Mouse (Mus musculus): Measurements from ENCODE around the gene Hdac9.
"Not testable (repeated sequence)": the region's sequence is repeated elsewhere in the genome, so short reads cannot be mapped to it uniquely, and the experiment has no call there.

The Hdac9 gene

DNA sequence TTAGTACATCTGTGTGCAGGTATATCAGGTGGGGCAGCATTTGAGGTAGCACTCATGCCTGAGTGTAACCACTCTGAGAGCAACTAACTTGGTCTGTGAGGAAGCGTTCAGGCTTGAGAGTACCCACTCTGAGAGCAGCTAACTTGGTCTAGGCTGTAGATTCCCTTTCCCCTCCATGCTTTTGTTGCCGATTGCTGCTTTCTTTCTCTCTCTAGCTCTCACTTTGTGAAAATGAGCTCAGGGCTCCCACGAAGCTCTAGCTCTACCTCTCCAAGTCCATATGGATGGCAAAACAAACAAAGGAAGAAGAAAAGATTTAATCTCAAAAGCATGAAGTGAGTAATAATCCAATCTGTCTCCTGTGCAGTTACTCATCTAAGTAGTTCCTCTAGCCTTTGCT lies 421.0 kb downstream of the Hdac9 start:
- no peak for DNase-seq (ENCODE audit: low spot score in 2 of 2)

DNA sequence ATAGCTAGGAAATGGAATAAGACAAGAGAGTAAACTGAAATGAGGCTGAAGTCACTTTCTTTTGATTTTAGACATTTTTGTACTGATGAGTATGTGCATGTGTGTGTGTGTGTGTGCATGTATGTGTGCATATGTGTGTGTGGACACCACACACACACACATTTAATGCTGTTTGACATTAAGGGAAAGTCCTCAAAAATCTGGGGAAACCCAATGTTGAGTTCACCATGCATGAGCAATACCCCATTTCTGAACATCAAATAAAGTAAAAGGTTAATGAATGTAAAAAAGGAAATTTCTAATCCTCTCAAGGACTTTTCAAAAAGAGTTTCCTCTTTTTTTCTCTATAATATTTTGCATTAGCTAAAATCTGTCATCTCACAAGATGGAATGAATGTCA lies 427.3 kb downstream of the Hdac9 start:
- no peak for DNase-seq (ENCODE audit: low spot score in 2 of 2)

DNA sequence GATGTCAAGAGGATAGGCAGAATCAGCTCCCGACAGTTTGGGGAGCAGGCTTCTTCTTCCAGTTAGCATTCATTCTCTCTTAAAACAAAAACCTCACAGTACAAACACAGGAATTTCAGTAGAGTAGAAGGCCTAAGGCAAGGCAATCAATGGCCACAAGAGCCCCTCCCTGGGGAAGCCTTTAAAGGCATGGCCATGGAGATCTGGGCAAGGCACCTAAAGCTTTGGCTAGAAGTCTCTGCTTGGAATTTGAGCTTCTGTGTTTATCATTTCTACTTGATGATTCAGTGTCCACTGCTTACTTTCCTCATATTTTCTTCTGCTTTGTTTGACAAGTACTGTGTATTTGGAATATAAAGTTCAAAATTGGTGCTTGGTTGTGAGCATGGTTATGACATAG lies 429.2 kb downstream of the Hdac9 start:
- no peak for DNase-seq (ENCODE audit: low spot score in 2 of 2)

DNA sequence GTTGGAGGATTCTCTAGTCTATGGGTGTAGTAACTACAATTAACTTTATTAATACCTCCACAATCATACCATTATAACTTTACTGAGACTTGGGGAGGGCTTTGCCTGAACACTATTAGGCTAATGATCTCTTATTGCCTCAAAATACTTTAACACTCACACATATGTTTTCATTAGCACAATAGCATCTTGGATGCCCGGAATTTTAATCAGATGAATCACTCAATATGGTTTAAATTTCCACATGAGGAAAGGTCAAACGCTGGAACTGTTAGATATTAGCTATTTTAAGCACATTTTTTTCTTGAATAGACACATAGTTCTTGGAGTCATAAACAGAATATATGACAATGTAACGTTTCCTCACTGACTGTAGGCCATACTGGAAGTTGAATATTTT lies 429.9 kb downstream of the Hdac9 start:
- no peak for DNase-seq (ENCODE audit: low spot score in 2 of 2)

DNA sequence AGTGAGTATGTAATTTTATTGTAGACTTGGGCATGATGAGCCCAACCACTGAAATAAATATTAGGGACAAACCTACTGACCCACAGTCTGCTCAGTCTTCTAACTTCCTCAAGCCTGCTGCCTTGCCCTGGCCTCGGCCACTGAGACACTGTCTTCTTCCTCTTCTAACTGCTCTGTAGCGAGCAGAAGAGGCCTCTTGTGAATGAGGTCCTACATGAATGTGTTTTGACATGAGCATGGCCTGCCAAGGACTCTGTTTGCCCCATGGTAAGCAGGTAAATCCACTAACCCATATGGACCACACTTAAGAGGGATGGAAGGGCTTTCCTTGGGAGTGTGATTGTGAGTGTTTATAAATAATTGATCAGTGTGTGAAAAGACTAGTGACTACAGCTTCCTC lies 430.9 kb downstream of the Hdac9 start:
- DNase-seq (ENCODE audit: low spot score in 2 of 2): no peak

DNA sequence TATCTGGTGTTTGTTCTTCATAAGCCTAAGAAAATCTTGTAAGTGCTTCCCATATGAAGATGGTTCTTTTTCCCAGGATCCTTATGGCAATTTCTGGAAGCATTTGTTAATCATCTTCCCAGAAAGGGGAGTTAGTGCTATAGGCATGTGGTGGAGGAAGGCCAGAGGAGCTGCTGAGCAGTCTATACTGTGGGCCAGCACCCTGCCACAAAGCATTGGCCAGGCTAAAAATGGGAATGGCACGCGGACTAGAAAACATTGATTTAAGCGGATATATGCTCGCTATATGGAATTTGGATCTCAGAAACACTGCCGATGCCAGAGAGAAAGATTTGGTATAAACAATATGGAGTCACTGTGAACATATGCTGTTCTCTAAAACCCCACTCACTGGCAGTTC lies 435.2 kb downstream of the Hdac9 start:
- DNase-seq (ENCODE audit: low spot score in 2 of 2): no peak

DNA sequence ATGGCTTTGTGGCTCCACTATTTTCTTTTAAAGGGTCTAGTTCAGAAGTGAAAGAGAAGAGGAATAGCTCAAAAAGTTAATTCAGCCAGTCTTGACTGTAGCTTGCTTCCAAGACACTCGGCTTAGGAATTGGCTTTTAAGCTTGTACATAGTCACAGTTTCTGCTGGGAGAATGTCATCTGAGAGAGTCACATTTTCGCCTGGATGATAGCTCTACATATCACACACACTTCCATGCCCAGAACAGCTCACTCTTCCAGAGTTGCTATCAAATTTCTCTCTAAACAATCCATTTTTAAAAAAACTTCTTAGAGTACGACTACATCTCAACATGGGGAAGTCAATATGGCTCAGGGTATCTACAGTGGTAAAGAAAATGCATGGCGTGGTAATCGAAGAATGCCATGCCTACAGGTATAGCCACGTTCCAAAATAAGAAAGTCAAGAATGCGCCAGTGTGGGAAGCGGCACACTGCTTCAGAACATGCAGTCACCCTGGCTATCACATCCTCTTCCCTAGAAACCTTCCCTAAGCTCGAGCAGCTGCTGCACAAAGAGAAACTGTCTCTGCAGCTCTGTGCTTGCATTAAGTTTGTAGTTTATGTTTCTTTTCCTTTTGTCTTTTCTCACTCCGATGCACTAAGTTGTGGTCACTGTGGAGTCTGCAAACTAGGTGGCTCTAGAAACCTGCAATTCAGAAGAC lies 443.8 kb downstream of the Hdac9 start:
- DNase-seq (ENCODE audit: low spot score in 2 of 2): no peak

DNA sequence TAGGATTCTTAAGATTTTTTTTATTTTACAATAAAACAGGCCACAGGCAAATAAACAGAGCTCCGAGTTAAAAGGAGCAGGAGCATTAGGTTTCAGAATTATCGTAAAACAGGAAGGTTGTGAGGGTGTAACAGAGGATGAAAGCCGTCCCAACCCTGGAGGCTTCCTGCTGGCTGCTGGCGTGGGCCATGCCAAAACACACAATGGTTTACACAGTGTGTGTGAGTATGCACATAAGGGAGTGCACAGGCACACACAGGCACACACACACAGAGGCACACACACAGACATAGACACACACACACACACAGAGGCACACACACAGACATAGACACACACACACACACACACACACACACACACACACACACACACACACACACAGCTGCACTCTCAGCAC lies 444.4 kb downstream of the Hdac9 start:
- no peak for DNase-seq (ENCODE audit: low spot score in 2 of 2)

DNA sequence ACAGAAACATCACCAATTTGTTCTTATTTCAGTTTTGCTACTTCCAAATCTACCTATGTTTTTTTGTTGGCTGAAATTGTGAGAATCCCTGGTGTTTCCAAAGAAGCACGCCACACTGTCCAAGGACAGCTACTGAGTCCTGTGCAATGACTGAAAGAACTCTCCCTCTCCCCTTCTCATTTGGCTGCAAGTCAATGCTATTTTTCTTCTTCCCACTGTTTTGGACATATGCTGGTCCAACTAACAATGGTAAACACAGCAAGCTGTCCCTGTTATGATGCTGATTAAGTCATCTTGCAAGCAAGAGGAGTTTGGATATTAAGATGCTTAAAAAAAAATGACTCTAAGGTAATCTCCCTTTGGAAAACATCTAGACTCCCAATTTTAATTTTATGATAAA lies 455.2 kb downstream of the Hdac9 start:
- DNase-seq (ENCODE audit: low spot score in 2 of 2): no peak

DNA sequence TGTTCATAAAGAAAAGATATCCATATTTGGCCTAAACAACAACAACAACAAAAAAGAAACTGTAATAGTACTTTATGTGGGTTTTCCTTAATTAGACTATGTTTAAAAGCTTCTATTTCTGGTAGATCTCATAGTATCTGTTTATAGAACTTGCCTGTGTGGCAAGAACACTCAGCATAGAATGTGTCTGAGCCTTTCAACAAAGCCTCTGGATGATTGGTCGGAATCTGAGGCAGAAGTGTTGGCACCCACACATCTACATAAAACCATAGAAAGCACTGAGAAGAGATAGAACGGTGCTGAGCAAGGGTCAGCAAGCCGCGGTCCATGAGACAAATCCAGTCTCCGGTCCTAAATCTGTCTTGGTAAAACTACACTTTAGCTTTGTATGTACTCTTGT lies 464.3 kb downstream of the Hdac9 start:
- no peak for DNase-seq (ENCODE audit: low spot score in 2 of 2)

DNA sequence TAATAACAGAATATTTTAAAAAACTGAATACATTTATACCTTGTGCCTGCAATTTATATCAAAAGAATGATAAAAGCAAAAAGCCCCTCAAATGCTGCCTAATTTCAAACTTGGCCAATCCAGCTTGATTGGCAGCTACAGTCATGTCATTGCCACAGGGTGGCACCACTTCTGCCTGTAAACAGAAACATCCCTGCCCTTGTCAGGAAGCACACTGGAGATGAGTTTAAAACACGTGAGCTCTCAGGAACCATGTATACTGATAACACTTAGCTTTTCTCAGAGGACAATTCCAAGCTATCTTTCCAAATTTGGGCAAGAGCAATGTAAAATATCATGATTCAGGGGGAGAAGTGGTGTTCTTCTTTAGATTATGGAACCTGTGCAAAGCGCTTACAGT lies 465.7 kb downstream of the Hdac9 start:
- DNase-seq (ENCODE audit: low spot score in 2 of 2): no peak

DNA sequence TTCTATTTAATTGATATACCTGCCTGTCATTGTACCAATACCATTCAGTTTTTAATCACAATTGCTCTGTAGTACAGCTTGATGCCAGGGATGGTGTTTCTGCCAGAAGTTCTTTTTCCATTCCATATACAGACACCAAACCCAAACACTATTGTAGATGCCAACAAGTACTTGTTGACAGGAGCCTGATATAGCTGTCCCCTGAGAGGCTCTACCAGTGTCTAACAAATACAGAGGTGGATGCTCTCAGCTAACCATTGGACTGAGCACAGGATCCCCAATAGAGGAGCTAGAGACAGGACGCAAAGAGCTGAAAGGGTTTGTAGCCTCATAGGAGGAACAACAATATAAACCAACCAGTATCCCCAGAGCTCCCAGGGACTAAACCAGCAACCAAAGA lies 472.2 kb downstream of the Hdac9 start:
- DNase-seq (ENCODE audit: low spot score in 2 of 2): not testable (repeated sequence)

DNA sequence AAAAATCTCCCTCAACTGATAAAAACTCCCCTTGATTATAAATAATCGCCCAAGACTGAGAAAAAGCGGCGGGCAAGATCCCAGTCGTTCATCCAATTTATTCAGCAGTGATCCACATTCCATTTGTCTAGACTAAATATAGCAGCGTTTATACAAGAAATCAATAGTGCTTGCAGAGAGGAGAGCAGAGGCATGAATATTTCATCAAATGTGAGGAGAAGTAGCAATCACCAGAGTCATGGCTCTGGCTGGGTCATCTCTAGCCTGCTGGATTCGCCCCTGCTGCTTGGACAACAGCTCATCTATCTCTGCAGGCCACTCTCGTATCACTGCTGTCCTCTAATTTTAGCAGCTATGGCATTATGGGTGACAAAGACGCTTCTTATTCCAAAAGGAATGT lies 476.0 kb downstream of the Hdac9 start:
- DNase-seq (ENCODE audit: low spot score in 2 of 2): no peak

DNA sequence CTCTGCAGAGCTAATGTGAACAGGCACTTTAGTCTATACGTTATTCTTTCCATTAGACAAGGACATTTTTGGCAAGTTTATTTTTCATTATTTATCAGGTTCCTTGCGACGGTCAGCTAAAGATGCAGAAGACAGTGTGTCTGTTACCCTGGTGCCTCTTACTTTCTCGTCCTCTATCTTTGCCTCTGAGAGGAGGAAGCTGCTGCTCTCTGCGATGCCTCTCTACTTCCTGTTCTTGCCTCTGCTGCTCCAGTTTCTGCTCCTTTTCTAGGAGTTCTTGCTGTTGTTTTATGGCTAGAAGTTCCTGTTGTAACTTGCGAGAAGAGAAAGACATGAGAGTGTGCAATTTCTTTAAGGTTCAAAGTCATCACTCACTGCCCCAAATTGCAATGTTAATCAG lies 484.0 kb downstream of the Hdac9 start:
- no peak for DNase-seq (ENCODE audit: low spot score in 2 of 2)

DNA sequence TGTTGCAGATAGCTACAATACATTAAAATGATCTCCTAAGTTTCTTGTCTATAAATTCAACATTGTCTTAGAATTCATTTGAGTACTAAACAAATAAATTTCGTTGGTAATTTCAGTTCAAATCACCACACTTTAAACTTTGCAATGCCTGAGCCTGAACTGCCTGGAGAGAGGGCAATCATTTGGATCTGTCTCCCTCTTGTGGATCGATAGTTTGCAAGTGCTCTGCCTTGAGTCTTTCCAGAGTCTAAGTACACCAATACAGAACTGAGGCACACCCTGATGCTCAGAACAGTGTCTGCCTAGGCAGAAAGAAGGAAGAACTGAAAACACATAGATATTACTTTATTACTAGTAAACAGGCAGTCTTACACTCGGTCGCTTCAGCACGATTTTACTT lies 484.4 kb downstream of the Hdac9 start:
- no peak for DNase-seq (ENCODE audit: low spot score in 2 of 2)

DNA sequence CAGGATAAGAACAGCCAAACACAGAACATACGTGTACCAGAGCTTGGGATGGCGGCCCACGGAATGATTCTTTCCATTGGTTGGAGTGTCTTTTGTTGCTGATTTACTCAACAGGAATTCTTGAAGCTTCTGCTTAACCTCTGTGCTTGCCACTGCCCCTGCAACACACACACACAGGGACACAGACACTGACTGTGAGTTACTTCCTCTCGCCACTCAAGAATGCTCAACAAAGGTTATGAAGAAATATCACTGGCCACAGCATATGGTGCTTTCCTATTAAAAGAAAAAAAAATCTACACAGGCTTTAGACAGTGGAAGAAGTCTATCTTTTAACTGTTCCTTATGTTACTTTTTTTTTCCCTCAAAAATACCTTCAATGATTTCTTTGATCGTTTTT lies 485.1 kb downstream of the Hdac9 start:
- no peak for DNase-seq (ENCODE audit: low spot score in 2 of 2)

DNA sequence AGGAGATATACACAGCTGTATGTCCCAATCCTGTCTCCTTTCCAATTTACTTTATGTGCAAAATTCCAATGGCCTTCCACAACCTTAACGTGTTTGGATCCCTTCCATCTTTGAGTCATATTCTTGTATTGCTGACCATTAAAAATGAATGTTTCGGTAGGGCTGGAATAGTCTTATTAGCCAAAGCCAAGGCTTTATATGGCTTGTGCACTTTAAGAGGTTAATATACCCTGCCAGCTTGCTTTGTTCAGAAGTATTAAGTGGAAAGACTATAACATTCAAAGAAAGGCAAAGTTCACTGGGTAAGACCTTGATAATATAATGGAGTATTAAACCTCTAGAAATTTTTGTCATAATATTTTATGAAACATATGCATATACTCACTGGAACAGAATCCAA lies 491.4 kb downstream of the Hdac9 start:
- no peak for DNase-seq (ENCODE audit: low spot score in 2 of 2)

DNA sequence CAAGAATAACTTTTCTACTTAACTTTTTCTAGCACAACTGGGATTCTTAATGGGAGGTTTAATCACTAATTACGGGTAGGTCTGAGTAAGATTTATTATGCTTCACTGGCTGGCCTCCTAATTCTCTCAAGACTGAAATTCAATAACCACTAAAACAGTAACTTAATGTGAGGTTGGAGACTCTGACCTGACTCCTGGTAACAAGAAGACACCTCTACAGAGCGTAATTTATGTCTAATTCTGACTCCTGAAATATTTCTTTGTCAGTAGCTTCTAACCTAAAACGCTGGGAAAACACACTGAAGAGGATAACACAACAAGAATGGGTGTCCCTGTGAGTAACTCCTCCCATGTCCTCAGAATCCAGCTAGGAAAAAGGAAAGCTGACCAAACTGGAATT lies 508.8 kb downstream of the Hdac9 start:
- no peak for DNase-seq (ENCODE audit: low spot score in 2 of 2)

DNA sequence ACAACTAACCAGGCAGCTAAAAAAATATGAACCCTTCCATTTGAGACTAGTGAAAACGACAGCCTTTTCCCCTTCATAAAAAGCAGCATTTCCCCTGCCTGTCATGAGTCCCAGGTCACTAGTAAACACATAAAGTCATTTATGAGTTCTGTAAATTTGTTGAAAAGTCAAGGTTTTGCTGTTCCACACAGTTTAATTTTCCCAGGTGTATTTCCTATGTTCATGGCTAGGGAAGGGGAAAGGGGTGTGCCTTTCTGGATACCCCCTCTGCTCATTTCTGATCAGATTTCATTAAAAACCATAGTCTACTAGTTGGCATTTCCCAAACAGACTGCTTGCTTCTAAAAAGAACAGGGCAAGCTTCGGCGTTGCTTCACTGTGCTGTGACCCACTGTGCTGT lies 509.8 kb downstream of the Hdac9 start:
- no peak for DNase-seq (ENCODE audit: low spot score in 2 of 2)

DNA sequence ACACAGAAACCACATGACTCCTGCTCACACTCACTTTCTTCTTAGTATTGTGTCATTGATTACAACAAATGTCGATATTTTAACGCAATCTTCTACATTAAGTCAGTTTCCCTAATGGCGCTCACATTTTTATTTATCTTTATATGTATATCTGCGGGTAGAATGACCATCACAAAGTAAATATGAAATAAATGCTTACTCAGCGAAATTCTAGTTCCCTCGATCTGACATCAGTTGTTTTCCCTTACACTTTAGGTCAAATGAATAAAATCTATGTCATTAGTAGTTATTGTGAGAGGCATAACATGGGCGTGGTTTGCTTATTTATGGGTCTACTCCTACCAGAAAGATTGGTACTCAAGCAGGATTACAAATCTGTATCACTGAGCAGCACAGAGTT lies 514.8 kb downstream of the Hdac9 start:
- DNase-seq (ENCODE audit: low spot score in 2 of 2): no peak

DNA sequence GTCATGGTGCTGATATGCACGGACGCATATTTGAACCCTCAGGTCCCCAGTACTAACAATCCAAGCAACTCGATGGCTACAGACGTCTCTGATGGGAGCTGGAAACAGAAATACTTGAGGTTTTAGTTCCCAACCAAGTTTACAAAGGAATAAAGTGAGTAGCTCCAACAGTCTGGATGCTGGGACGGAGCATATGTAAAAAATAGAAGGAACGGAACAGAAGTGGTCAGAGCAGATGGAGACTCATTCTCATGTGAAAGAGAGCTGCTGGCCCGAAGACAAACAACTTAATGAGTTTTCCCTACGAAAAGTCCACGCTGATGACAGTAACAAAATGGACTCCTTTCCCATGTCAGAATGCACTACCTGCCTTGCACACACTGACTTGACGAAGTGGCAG lies 518.3 kb downstream of the Hdac9 start:
- DNase-seq (ENCODE audit: low spot score in 2 of 2): no peak

DNA sequence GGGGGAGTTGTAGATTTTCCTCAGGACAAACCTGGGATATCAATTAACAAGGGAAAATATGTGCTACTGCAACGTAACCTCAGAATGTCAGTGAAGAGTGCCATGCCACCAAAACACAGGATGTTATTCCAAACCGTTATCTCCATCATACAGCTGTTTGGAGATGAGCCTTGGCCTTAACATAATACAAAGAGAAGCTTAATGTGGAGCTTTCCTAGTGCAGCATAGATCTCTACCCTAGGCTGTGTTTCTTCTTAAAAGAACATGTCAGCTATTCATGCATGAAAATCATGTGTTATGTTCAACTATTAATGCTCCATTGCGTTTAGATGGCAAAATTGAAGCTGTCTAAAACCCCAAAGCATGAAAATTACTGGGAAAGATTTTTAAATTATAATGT lies 522.6 kb downstream of the Hdac9 start:
- DNase-seq (ENCODE audit: low spot score in 2 of 2): no peak

DNA sequence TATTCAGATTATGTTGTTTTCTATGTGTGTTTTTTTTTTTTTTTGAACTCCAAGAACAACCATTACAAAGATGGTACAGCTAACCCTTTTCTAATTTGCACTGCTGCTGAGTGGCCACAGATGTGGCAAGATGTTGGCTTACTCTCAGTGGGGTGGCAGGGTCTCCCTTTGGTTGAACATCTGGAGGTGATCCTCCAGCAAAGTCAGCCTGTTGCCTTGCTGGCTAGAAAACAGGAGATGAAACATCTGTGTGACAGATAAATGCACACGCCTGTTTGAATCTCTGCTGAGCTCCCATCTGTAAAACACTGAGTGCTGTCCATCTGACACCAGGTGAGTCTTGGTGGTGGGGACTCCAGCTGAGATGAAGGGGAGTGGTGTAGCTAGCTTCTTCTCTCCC lies 537.2 kb downstream of the Hdac9 start:
- DNase-seq (ENCODE audit: low spot score in 2 of 2): no peak

DNA sequence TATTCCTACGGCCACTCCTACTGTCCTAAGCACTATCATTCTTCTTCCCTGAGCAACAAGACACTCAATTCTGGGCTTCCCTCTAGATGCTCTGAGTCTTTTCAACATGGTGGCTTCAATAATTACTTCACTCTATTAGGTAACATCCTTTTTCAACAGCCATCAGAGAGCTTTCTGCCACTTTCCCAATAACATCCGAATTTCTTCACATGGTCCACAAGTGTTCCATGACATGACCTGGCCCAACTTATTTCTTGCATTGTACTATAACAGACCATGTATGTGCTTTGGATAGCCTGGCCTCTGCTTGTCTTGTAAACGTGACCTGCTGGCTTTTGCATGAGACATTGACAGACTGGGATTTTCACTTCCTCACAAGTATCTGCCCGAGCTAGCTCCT lies 538.3 kb downstream of the Hdac9 start:
- no peak for DNase-seq (ENCODE audit: low spot score in 2 of 2)

DNA sequence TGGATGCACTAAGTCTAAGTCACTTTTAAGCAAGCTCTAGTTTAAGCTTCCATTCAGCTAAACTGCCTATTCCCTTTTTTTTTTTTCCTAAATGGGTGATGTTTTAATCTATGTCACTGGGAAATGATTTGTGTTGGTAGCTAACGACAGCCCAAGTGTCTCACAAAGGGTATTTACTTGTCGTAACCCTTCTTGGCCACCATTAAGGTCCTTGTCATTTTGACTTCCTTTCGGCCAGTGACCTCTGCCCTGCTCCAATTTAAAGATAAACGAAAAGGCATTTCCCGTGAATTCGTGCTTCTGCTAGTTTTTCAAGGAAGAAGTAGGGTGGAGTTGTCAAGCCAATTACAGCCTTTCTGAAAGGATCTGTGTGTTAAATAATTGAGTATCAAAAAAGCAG lies 565.0 kb downstream of the Hdac9 start:
- DNase-seq (ENCODE audit: low spot score in 2 of 2): no peak
